ENCODE assay signal across 8 mouse cellular contexts in the genomic region with DNA sequence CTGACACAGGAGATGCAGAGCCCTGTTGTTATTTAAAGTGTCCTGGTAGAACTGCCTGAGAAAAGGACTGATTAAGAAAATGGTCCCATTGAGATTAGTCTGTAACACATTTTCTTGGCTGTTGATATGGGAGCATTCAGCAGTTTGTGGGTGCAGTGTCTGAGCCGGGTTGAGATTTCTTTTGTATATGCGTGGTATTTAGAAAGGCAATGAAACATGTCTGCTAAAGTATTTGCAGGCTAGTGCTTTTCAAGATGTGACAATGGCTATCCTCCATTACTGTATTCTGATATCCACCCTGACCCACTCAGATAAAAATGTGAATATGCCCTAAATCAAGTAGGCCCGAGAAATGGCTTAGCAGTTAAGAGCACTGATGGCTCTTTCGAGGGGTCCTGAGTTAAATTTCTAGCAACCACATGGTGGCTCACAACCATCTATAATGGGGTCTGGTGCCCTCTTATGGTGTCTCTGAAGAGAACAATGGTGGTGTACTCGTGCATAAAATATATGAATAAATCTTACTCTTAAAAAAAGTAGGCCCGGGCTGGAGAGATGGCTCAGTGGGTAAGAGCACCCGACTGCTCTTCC. TPM values are rescaled to one million over a fixed set of nuclear protein-coding genes. Genes with fewer than 3 reads are reported as not detected.
DNase-seq lines count a peak whose midpoint lies in the region; ATAC-seq and TF ChIP-seq lines count a peak whose summit lies in the region.

No protein-coding gene starts in this region.

- TF ChIP-seq POLR2A in lung, adult 2 months (IDR thresholded peaks at IDR 0.05; ENCODE audit: borderline replicate concordance, extremely low read depth, low read depth, low read length) = no peak
- TF ChIP-seq POLR2A in cortical plate, adult 2 months (IDR thresholded peaks at IDR 0.05; ENCODE audit: extremely low read depth, insufficient read depth, low read length) = no peak

- no peaks in the 10 kb centered on the region for H3K27me3 ChIP-seq in neural tube, embryonic 12.5 days (replicated peaks)

- peak overlapping the region; percentile 92 for H3K9ac ChIP-seq in neural tube, embryonic 12.5 days

- H3K36me3 ChIP-seq in neural tube, embryonic 12.5 days = peaks cover 23% of the 10 kb centered on the region

- DNase-seq in lung, adult 2 months = no peak
- DNase-seq in lung, postnatal 36 days = no peak
- DNase-seq in induced T-regulatory cell, adult 2 months (ENCODE audit: low read depth) = peak; percentile 49
- no peak for DNase-seq in ovary, postnatal 14 days (ENCODE audit: low spot score)
- no peak for DNase-seq in cerebellum, postnatal 36 days
- no peak for DNase-seq in right cerebral cortex, postnatal 25 days

- ATAC-seq in neural tube, embryonic 12.5 days (ENCODE audit: low FRiP score, low read depth) = no peak

- H3K4me2 ChIP-seq in neural tube, embryonic 12.5 days (replicated peaks) = peak overlapping the region; percentile 89

- H3K4me1 ChIP-seq in lung, adult 2 months (ENCODE audit: control insufficient read depth, insufficient read depth, low read length) = peaks cover 19% of the 10 kb centered on the region; the same call in 1 of the 2 replicates
- peaks cover 7% of the 10 kb centered on the region for H3K4me1 ChIP-seq in cortical plate, adult 2 months (ENCODE audit: control insufficient read depth, insufficient read depth, low read length)
- peaks cover 32% of the 10 kb centered on the region for H3K4me1 ChIP-seq in neural tube, embryonic 12.5 days

- 4% methylated on average over 7 of the region's 7 CpGs for WGBS in lung, adult 2 months
- under 1% methylated on average over 7 of the region's 7 CpGs for WGBS in neural tube, embryonic 12.5 days

- no peaks in the 10 kb centered on the region for H3K9me3 ChIP-seq in neural tube, embryonic 12.5 days

- no peak for TF ChIP-seq CTCF in lung, adult 2 months (IDR thresholded peaks at IDR 0.05; ENCODE audit: insufficient read depth, low read length)
- TF ChIP-seq CTCF in cortical plate, adult 2 months (IDR thresholded peaks at IDR 0.05; ENCODE audit: extremely low read depth, insufficient read depth, low read length) = no peak

- H3K4me3 ChIP-seq in lung, adult 2 months (replicated peaks; ENCODE audit: extremely low read depth, low read depth, low read length) = peak overlapping the region; percentile 19
- H3K4me3 ChIP-seq in cortical plate, adult 2 months (ENCODE audit: insufficient read depth, low read length) = peak overlapping the region; percentile 89; the same call in 1 of the 2 replicates
- peak overlapping the region; percentile 84 for H3K4me3 ChIP-seq in neural tube, embryonic 12.5 days

- no peak overlapping the region for H3K27ac ChIP-seq in cortical plate, adult 2 months (ENCODE audit: insufficient read depth, low read length)
- peak overlapping the region; percentile 70 for H3K27ac ChIP-seq in neural tube, embryonic 12.5 days

RNA-seq across cellular contexts. Expression of a gene that starts 1.2 kb away (rescaled TPM):
- 39.4 and 46.6 TPM in 2 replicates for polyA plus RNA-seq in lung, adult 2 months (2012; rRNA removed)
- 35.1 and 37.1 TPM in 2 replicates for polyA plus RNA-seq in cortical plate, adult 2 months (2012; rRNA removed)
- 8.2 and 9.6 TPM in 2 replicates for polyA plus RNA-seq in neural tube, embryonic 12.5 days (2016; fragmentation: Nextera tagmentation; extraction: Ambion mirVana)

RNA-seq across cellular contexts. Expression of a gene that starts 49.0 kb away (rescaled TPM):
- polyA plus RNA-seq in lung, adult 2 months (2012; rRNA removed) = 17.3 and 18.6 TPM in 2 replicates
- 34.9 and 35.6 TPM in 2 replicates for polyA plus RNA-seq in cortical plate, adult 2 months (2012; rRNA removed)
- polyA plus RNA-seq in neural tube, embryonic 12.5 days (2016; fragmentation: Nextera tagmentation; extraction: Ambion mirVana) = 43.8 and 44.5 TPM in 2 replicates

Comparison
In these comparisons a context has a peak if more than half of its experiments do, and no peak if none do; other contexts are left out.
1. H3K4me3 ChIP-seq: peak in every context shown above with its lines; median percentile 89 in cortical plate, adult 2 months; 84 in neural tube, embryonic 12.5 days; 19 in lung, adult 2 months.